Mouse (Mus musculus) hindbrain, embryonic 14.5 days (tissue): ENCODE measurements around the gene Bak1. TPM values are rescaled to one million over a fixed set of nuclear protein-coding genes. Genes with fewer than 3 reads are reported as not detected.
A peak's percentile ranks its signal among the peaks of the same experiment; 100 is the strongest.

ENCODE experiments used
- ATAC-seq: fragments of 200-750 bp; cut with Nextera tagmentation; 2 replicates; pipeline ENCODE4 v1.8.0; 2017; ENCODE audit warnings: moderate number of reproducible peaks, mild to moderate bottlenecking, moderate TSS enrichment, moderate library complexity; ENCODE audit not compliant: low FRiP score
- DNase-seq: peaks from one replicate; pipeline ENCODE4 v3.0.0-alpha.2; 2015; ENCODE audit warnings: low spot score
- H3K27ac ChIP-seq: fragments of 300-500 bp; sonication (generic); 2 replicates; pipeline ENCODE4 v1.5.1; 2014; ENCODE audit warnings: mild to moderate bottlenecking, moderate library complexity
- H3K27me3 ChIP-seq: fragments of 300-500 bp; sonication (generic); 2 replicates; pipeline ENCODE4 v1.6.1; 2014; ENCODE audit warnings: mild to moderate bottlenecking, low read length, mixed read lengths; ENCODE audit not compliant: control insufficient read depth, insufficient read depth
- H3K36me3 ChIP-seq: fragments of 300-500 bp; sonication (generic); replicated peaks from 2 replicates; pipeline ENCODE4 v1.6.1; 2014; ENCODE audit not compliant: control insufficient read depth, insufficient read depth
- H3K4me1 ChIP-seq: fragments of 300-500 bp; sonication (generic); replicated peaks from 2 replicates; pipeline ENCODE4 v1.6.1; 2014; ENCODE audit warnings: antibody characterized with exemption, low read length, mixed read lengths; ENCODE audit not compliant: control insufficient read depth, insufficient read depth
- H3K4me2 ChIP-seq: fragments of 300-500 bp; sonication (generic); replicated peaks from 2 replicates; pipeline ENCODE4 v1.6.1; 2014; ENCODE audit warnings: mild to moderate bottlenecking, moderate library complexity
- H3K4me3 ChIP-seq: fragments of 300-500 bp; sonication (generic); replicated peaks from 2 replicates; pipeline ENCODE4 v1.5.1; 2014; ENCODE audit warnings: mild to moderate bottlenecking, low read length
- H3K9ac ChIP-seq: fragments of 300-500 bp; sonication (generic); 2 replicates; pipeline ENCODE4 v1.6.1; 2014
- H3K9me3 ChIP-seq: fragments of 300-500 bp; sonication (generic); 2 replicates; pipeline ENCODE4 v1.6.1; 2016; ENCODE audit warnings: low read length; ENCODE audit not compliant: control insufficient read depth
- WGBS: fragments of 180-500 bp; shearing (Covaris S2); extraction: QIAGEN DNeasy Blood & Tissue Kit; methylation state at CpG from one replicate; pipeline ENCODE4 v1.1.7; 2014; 5-methylcytosine and 5-hydroxymethylcytosine counted together
- polyA plus RNA-seq: library from polyadenylated mRNA; unstranded; fragments of >200 nt; fragmentation: Nextera tagmentation; extraction: Ambion mirVana; gene quantifications from 2 replicates; pipeline ENCODE4 v1.2.1, GENCODE M21; 2014

Gene Bak1
- polyA plus RNA-seq, 1 experiment from 2014 or later = 5.9 TPM

DNA sequence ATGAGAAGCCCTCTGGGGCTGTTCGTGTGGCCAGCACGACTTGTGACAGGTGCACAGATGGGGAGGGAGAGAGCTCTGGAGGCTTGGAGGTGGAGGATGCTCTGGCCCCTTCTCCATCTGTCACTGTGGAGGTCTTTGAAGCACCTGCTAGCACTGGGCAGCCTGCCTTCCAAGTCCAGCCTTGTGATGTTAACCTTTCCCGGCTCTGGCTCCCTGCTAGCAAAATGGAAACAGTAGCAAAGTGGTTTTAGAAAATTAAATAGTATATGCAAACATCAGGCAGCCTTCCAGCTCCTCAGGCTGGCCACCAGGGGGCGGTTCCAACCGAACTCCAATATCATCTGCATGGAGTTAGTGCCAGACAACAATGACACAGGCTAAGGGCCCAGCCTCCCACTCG, 42.8 kb upstream of the Bak1 start:
- WGBS = 44% methylated on average over 6 of the region's 6 CpGs
- DNase-seq (no peak), ATAC-seq (no peak)
- H3K36me3 ChIP-seq = no peaks in the 10 kb centered on the region
- H3K9me3 ChIP-seq = no peaks in the 10 kb centered on the region
- no peaks in the 10 kb centered on the region for H3K4me1 ChIP-seq
- H3K9ac ChIP-seq = no peak overlapping the region
- H3K27me3 ChIP-seq = no peaks in the 10 kb centered on the region
- no peak overlapping the region for H3K4me2 ChIP-seq
- no peak overlapping the region for H3K27ac ChIP-seq
- H3K4me3 ChIP-seq = no peak overlapping the region

DNA sequence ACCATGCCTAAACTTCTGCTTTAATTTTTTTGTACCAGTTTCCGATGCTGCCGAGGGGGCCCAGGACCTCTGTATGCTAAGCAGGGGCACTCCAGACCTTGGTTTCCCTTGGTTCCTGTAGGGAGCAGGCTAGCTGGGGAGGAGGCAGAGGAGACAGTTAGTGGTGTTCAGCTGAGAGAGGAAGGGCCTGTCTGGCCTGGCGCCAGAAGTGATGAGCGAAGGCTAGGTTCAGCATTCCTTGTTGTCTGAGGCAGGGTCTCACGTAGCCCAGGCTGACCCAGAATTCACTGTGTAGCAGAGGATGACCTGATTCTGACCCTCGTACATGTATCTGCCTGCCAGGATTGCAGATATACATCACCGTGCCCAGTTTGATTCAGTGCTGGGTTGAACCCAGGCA, 42.1 kb upstream of the Bak1 start:
- Histone ChIP-seq H3K4me2 (no peak overlapping the region), H3K4me3 (no peak overlapping the region), H3K4me1 (no peaks in the 10 kb centered on the region), H3K27me3 (no peaks in the 10 kb centered on the region), H3K9me3 (no peaks in the 10 kb centered on the region), H3K9ac (no peak overlapping the region), H3K36me3 (no peaks in the 10 kb centered on the region), H3K27ac (no peak overlapping the region)
- DNase-seq = no peak
- no peak for ATAC-seq
- 92% methylated on average over 7 of the region's 7 CpGs for WGBS

DNA sequence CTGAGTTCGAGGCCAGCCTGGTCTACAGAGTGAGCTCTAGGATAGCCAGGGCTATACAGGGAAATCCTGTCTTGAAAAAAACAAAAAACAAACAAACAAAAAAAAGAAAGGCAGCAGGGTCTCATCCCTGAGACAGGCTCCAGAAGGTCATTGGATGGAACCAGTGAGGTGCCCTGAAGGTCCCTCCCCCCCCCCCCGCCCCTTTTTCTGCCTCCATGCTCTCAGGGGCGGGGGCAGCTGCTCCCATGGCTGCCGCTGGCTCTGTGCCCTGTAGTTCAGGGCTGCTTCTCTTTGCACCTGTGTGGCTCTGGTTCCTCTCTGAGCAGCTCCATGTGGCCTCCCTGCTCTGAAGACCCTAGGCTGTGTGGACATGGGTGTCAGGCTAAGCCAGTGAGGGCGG, 40.3 kb upstream of the Bak1 start:
- H3K27me3 ChIP-seq = no peaks in the 10 kb centered on the region
- no peaks in the 10 kb centered on the region for H3K4me1 ChIP-seq
- H3K4me2 ChIP-seq = no peak overlapping the region
- H3K27ac ChIP-seq = peak overlapping the region; percentile 26; the same call in 1 of the 2 replicates
- H3K9ac ChIP-seq = no peak overlapping the region
- no peak for ATAC-seq
- H3K9me3 ChIP-seq = no peaks in the 10 kb centered on the region
- H3K36me3 ChIP-seq = no peaks in the 10 kb centered on the region
- no peak for DNase-seq
- H3K4me3 ChIP-seq = no peak overlapping the region
- 59% methylated on average over 5 of the region's 5 CpGs for WGBS

DNA sequence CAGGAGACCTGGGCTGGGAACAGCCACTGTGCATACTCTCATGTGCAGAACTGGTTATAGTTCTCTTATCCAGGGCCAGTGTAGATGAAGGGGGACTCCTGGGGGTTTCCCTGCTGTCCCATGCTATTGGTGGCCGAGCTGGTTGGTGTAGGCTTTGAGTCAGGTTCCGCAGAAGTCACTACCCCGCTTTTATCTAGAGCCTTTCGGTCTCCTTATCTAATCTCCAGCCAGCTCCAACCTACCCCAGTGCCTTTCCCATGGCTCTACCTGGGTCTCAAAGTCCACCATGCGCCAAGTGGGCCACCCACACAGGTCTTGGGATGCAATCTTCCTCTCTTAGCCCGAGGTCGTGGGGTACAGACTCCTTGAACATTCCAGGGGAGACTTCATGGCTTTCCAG, 37.3 kb upstream of the Bak1 start:
- WGBS = 86% methylated on average over 7 of the region's 7 CpGs
- H3K4me1 ChIP-seq = no peaks in the 10 kb centered on the region
- no peak for DNase-seq

DNA sequence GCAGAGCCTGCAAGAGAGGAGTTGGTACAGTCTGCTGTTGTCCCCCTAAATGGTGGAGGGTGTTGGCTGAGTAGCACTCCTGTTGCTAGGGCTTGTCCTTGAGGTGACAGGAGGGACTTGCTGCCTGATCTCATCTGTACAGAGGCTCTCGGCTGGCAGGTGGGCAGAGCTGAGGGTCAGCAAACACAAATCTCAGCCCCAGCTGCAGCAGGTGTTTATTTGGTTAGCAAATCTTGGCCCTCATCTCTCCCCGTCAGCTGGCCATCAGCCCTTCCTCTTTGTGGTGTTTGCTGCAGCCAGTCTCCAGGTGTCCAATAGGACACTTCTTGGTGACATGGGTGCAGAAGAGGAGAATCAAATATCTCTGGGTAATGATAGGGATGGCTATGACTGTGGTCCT, 35.4 kb upstream of the Bak1 start:
- ATAC-seq (no peak), DNase-seq (no peak)
- H3K36me3 ChIP-seq = no peaks in the 10 kb centered on the region
- H3K27me3 ChIP-seq = peaks cover 5% of the 10 kb centered on the region; the same call in 1 of the 2 replicates
- H3K4me2 ChIP-seq = no peak overlapping the region
- H3K27ac ChIP-seq = no peak overlapping the region
- no peak overlapping the region for H3K9ac ChIP-seq
- H3K9me3 ChIP-seq = no peaks in the 10 kb centered on the region
- 78% methylated on average over 2 of the region's 2 CpGs for WGBS
- no peaks in the 10 kb centered on the region for H3K4me1 ChIP-seq
- no peak overlapping the region for H3K4me3 ChIP-seq

More for the DNA sequence above, 37.3 kb upstream of the Bak1 start:
- Histone ChIP-seq H3K9ac (no peak overlapping the region), H3K27ac (no peak overlapping the region), H3K4me3 (no peak overlapping the region), H3K9me3 (no peaks in the 10 kb centered on the region), H3K4me2 (no peak overlapping the region), H3K36me3 (no peaks in the 10 kb centered on the region), H3K27me3 (no peaks in the 10 kb centered on the region)
- ATAC-seq = no peak

DNA sequence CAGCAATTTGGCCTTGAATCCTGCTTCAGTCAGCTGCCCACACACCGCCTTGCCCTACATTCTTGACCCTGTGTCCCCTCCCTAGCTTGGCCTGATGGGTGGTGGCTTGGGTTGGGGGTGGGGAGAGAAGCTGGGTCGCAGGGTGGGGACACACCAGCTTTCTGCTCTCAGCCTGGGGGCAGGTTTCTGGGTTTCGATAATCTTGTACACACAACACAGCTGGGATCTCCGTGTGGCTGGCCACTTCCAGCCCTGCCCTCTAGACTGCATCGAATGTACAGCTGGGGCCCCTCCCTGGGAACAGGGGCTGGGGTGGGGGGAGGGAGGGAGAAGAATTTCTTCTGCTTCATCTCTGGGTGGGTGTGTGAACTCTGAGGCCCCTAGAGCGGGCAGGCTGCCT, 34.9 kb upstream of the Bak1 start:
- H3K4me1 ChIP-seq = no peaks in the 10 kb centered on the region
- H3K9me3 ChIP-seq = no peaks in the 10 kb centered on the region
- no peak overlapping the region for H3K4me2 ChIP-seq
- ATAC-seq = no peak
- DNase-seq = no peak
- H3K27ac ChIP-seq = no peak overlapping the region
- no peak overlapping the region for H3K9ac ChIP-seq
- H3K36me3 ChIP-seq = no peaks in the 10 kb centered on the region
- 59% methylated on average over 6 of the region's 6 CpGs for WGBS
- peaks cover 9% of the 10 kb centered on the region for H3K27me3 ChIP-seq
- no peak overlapping the region for H3K4me3 ChIP-seq

DNA sequence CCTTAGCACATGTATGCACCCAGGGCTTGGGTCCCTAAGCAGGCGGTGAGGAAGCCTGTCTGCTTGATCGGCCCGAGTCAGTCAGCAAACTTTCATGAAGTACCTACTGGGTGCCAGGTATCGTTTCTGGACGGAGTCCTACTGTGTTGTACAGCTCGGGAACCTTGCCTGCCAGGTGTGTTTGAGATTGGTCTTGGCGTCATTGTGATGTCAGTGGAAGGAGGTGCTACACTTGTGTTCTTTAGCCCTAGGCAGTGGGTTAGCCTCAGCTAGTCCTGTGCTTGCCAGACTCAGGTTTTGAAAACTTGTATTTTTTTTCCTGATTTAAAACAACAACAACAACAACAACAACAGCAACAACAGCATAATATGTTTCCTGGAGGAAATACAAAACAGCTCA, 33.9 kb upstream of the Bak1 start:
- no peak for DNase-seq
- Histone ChIP-seq H3K36me3 (no peaks in the 10 kb centered on the region), H3K27me3 (peaks cover 20% of the 10 kb centered on the region), H3K27ac (no peak overlapping the region), H3K9me3 (no peaks in the 10 kb centered on the region), H3K9ac (no peak overlapping the region), H3K4me3 (no peak overlapping the region), H3K4me2 (no peak overlapping the region), H3K4me1 (peaks cover 7% of the 10 kb centered on the region)
- WGBS = 91% methylated on average over 7 of the region's 7 CpGs
- ATAC-seq = no peak

DNA sequence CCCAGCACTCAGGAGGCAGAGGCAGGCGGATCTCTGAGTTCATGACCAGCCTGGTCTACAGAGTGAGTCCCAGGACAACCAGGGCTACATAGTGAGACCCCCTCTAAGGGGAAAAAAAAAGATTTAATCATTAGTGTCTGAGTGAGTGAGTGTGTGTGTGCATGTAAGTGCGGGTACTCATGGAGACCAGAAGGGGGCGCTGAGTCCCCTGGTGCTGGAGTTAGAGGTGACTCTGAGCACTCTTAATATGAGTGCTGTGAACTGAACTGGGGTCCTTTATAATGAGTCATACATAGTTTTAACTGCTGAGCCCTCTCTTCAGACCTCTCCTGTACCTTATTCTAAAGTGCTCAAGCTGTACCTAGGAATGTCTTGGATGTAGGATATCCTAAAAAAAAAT, 32.9 kb upstream of the Bak1 start:
- Histone ChIP-seq H3K4me2 (no peak overlapping the region), H3K36me3 (no peaks in the 10 kb centered on the region), H3K4me3 (no peak overlapping the region), H3K4me1 (peaks cover 15% of the 10 kb centered on the region), H3K9ac (no peak overlapping the region), H3K27ac (no peak overlapping the region), H3K9me3 (no peaks in the 10 kb centered on the region), H3K27me3 (peaks cover 29% of the 10 kb centered on the region)
- ATAC-seq (no peak), DNase-seq (no peak)
- WGBS = 91% methylated on average over 3 of the region's 3 CpGs

DNA sequence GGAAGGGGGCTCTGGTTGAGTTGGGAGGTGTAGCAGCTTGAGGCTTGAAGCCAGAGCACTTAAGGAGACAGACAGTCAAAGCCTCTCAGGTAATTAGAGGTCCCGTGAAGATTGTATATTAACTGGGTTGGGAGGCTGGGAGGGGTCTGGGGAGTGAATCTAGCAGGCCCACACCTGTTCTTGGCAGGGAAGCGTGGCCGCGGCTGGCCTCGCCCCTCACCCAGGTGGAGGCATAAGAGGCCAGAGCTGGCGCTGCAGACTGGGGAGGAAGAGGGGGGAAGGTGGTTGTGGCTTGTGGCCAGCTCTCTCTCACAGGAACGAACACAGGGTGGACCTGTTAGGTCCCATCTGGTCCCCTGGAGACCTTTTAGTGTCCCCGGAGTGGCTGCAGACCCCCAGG, 31.9 kb upstream of the Bak1 start:
- no peak overlapping the region for H3K4me2 ChIP-seq
- peaks cover 40% of the 10 kb centered on the region for H3K27me3 ChIP-seq
- ATAC-seq = no peak
- H3K4me1 ChIP-seq = peaks cover 15% of the 10 kb centered on the region
- H3K27ac ChIP-seq = no peak overlapping the region
- no peak for DNase-seq
- H3K4me3 ChIP-seq = no peak overlapping the region
- H3K9me3 ChIP-seq = no peaks in the 10 kb centered on the region
- no peak overlapping the region for H3K9ac ChIP-seq
- H3K36me3 ChIP-seq = no peaks in the 10 kb centered on the region
- 88% methylated on average over 8 of the region's 8 CpGs for WGBS

DNA sequence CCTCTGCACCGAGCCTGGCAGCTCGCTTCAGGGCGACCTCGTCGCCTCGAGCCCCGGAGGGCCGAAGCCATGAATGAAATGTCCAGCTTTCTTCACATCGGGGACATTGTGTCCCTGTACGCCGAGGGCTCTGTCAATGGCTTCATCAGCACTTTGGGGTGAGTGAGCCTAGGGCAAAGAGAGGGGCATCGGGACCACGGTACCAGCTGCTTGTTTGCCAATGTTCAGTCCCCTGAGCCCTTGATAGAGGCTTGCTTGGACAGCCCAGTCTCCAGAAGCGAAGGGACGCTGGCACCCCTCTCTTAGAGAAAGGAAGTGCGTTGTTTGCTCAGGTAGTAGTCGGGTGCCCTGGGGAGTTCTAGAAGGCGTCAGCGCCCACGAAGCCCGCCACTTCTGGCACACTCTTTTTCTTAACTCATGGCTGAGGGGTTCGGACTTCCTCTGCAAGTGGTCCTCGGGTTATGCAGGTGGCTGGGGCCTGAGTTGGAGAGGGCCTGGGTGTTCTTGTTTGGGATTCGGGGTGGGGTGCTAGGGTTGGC, 28.8 kb upstream of the Bak1 start:
- 2% methylated on average over 24 of the region's 24 CpGs for WGBS

More for the DNA sequence above, 28.8 kb upstream of the Bak1 start:
- H3K36me3 ChIP-seq = no peaks in the 10 kb centered on the region
- peak overlapping the region; percentile 46 for H3K4me3 ChIP-seq
- peak overlapping the region; percentile 55 for H3K9ac ChIP-seq
- peaks cover 15% of the 10 kb centered on the region for H3K4me1 ChIP-seq
- ATAC-seq = no peak
- DNase-seq = no peak
- H3K27ac ChIP-seq = no peak overlapping the region
- H3K9me3 ChIP-seq = no peaks in the 10 kb centered on the region
- peak overlapping the region; percentile 81 for H3K4me2 ChIP-seq
- peaks cover 51% of the 10 kb centered on the region for H3K27me3 ChIP-seq
